Mouse (Mus musculus): ENCODE results near the gene Bnip2. TPM values are rescaled to one million over a fixed set of nuclear protein-coding genes. Genes with fewer than 3 reads are reported as not detected.
A peak's percentile ranks its signal among the peaks of the same experiment; 100 is the strongest.

Gene Bnip2
- polyA plus RNA-seq, 1 experiment, result 5.7 TPM

GRCm38 (mm10) chr9:70053411-70053810 is 64.1 kb downstream of the Bnip2 start:
- WGBS, result 25% methylated on average over 3 of the region's 3 CpGs
- peaks cover 25% of the 10 kb centered on the region; the same call in 1 of the 2 replicates for H3K4me1 ChIP-seq (ENCODE audit: control insufficient read depth, insufficient read depth, insufficient read length, low read length)
- TF ChIP-seq POLR2A (IDR thresholded peaks at IDR 0.05; ENCODE audit: low read depth, low read length) (no peak), CTCF (IDR thresholded peaks at IDR 0.05; ENCODE audit: extremely low read depth, insufficient read length, insufficient replicate concordance, low read depth, low read length) (no peak)
- H3K36me3 ChIP-seq (ENCODE audit: control insufficient read depth, insufficient read depth, low read length), result no peaks in the 10 kb centered on the region
- no peak overlapping the region for H3K4me3 ChIP-seq (ENCODE audit: low read depth, low read length)
- H3K27ac ChIP-seq (ENCODE audit: insufficient read depth, low read depth, low read length), result peak overlapping the region; percentile 54; the same call in 1 of the 2 replicates
- no peaks in the 10 kb centered on the region for H3K27me3 ChIP-seq (ENCODE audit: control insufficient read depth, insufficient read depth, low read length)

Other genes starting within 250 kb of the Bnip2 start
- gene Foxb1, start 228.5 kb upstream of the Bnip2 start, polyA plus RNA-seq (2012; rRNA removed), result not detected in 2 replicates
- gene Gtf2a2, start 23.1 kb downstream of the Bnip2 start, polyA plus RNA-seq (2012; rRNA removed), result 9.2 and 10.1 TPM in 2 replicates
- 5.6 and 9.8 TPM in 2 replicates for gene Gcnt3, start 48.6 kb downstream of the Bnip2 start, polyA plus RNA-seq (2012; rRNA removed)
- 0.03 and 0.58 TPM in 2 replicates for gene Fam81a, start 153.1 kb downstream of the Bnip2 start, polyA plus RNA-seq (2012; rRNA removed)
- 7.1 and 19.5 TPM in 2 replicates for gene Myo1e, start 217.9 kb downstream of the Bnip2 start, polyA plus RNA-seq (2012; rRNA removed)

Data from small intestine, adult 2 months (tissue).